Mouse (Mus musculus): ENCODE measurements around the gene Xylt2.
"Not testable (repeated sequence)": the region's sequence is repeated elsewhere in the genome, so short reads cannot be mapped to it uniquely, and the experiment has no call there.

Xylt2 gene

DNA sequence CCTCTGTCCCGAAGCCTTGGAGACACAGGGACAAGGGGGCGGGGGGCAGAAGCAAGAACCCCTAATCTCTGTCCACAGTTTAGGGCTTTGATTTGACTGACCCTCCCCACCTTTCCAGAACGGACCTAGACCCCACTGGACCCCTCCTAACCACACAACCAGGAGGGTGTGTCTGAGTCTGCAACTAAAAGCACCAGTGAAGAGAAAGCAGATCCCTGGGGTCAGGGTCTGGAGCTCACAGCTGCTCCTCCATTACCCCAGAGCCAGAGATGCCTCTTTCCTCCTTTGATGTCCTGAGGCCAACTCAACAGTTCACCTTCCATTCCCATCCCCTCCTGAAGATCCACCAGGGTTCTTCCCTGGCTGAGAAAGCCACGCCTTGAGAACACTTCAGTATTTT lies 1.0 kb downstream of the Xylt2 start:
- DNase-seq, result no peak

DNA sequence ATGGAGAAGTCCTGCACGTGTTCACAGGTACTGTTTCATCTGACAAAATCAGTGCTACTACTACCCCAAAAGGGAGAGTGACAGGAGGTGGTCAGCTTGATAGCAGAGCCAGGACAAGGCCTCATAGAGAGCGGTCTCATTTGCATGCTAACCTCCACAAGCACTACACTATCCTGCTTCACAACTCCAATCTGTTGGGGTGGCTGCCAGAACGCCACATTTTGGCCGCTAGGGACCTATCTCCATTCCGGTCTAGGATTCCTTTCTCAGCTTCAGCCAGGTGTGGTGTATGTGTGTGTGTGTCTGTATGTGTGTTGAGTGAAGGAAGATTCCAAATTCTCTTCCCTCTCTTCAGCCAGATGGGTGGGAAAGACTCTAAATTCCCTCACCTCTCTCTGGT lies 1.9 kb downstream of the Xylt2 start:
- DNase-seq, result no peak

DNA sequence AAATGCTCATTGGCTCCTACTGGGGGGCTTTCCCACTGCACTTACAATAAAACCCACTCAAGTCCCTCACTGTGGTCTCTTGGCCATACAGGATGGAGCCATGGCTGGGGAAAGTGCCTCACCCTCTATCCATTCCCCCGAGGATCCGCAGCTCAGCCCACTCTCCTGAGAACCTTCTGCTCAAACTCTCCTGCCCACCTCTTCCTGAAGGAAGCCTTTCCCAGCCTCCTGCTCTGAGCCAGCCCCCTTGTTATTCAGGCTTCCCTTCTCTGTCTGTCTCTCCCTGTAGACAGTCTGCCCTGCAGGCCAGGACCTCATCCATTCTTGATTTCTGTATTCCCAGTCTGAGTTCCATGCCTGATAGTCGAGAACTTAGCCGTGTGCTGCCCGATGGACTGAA lies 2.3 kb downstream of the Xylt2 start:
- DNase-seq, result no peak

DNA sequence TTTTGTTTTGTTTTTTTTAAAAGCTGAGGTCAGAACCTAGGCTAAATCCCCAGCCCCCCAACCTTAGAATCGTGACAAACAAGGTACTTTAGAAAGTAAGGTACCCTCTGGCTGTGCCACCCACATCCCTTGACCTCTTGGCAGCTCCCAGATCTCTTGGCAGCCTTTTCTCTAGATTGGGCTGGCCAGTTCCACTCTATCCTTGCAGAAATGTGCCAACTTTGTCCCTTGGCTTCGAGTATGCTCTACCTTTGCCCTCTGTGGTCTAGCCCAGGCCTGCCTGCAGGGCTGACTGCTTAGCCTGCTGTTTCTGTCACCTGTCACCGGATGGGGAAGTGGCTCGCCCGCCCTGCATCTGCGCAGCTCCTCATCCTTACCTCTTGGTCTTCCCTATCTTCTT lies 12.0 kb downstream of the Xylt2 start:
- no peak for DNase-seq

DNA sequence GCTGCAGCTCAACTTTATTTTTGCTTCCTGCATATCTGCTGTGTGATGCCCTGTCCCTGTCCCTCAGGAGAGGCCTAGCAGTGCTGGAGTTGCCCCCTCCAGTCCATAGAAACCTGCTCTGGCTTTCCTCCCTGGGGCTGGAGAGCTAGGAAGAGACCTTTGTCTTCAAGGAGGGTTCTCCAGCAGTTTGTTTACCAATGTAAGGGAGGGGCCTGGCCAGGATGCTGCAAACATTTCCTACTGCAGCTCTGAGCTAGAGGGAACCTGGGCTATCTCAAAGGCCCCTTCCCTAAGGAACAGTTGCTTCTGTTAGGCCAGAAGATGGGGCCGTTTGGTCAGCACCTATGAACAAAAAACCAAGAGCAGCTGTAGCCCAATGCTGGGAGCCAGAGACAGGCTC lies 16.0 kb downstream of the Xylt2 start:
- DNase-seq, result no peak

DNA sequence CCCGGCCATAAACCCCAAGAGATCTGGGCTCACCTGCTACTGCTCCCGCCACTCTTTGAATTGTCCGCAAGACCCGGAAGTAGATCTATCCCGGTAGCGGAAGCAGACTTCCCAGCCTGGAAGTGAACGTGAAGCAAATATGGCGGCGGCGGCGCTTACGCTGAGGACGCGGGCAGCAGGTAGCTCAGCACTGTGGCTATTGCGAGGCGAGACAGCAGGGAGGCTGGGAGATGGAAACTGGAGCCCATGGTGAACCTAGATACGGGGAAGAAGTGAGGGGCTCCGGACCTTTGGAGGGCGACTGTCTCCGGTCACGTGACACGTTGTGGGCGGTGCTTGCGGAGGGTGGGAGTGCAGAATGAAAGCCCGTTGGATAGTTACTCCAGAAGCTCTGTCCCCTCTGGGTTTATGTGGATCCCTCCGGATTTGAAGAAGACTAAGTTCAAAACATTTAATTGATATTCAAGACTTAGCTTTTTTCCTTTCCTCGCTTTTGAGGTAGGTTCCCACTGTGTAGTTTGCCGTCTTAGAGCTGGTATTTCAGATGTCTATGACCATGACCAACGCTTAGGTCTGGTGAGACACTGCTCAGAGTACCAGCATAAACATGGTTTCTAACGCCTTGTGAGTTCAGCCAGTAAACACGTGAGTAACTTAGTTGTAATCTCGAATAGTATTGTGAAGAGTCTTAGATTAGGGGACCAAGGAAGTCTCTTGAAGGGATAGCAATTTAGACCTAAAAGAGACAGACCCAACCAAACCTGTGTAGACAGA lies 23.5 kb downstream of the Xylt2 start, which contains the start of the genes Mrpl27 and Eme1:
Gene Mrpl27 (plus strand): TSS at position 105 of the 774 bp plus-strand sequence.
Gene Eme1 (minus strand): TSS at position 302 of the 774 bp plus-strand sequence.
- peak; percentile 84 to 89 for DNase-seq

DNA sequence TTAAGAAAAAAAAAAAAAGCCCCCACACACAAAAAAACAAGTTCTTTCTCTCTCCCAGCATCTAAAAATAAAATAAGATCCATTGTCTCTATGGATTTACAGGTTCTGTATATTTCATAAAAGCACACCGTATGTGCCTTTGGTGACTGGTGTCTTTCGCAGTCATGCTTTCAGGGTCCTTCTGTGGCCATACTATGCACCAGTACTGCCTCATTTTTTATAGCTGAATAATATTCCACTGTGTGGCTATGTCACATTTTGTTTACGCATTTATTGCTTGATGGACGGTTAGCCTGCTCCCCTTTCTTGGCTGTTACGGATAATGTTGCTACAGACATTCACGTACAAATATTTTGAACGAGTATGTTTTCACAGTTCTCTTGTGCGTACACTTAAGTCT lies 24.3 kb downstream of the Xylt2 start:
- no peak for DNase-seq

DNA sequence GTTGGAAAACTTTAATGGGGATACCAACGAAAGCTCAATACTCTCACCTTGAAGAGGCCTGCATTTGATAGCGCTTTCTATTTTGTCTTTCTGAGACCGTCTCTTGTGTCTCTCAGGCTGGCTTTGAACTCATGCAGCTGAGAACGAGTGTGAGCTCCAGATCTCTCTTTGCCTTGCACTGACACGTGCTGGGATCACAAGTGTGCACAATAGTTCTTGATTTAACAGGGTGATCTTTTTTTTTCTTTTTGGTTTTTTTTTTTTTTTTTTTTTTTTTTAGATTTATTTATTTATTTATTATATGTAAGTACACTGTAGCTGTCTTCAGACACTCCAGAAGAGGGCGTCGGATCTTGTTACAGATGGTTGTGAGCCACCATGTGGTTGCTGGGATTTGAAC lies 26.1 kb downstream of the Xylt2 start:
- not testable (repeated sequence) for DNase-seq

DNA sequence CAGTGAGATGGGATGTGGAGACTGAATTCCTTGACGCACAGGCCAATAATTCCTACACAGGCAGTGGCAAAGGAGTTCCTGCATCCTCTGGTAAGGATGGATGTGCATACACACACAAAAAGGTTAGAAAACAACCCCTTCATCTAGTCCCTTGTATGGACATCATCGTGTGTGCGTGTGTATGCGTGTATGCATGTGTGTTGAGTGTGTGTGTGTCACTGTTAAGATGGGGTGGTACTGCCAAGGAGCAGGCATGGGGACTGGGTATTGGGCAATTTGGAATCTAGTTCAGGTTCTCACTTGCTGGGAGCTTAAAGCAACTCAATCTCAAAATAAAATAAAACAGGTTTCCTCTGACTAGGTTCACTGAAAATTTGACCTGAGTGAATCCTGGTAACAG lies 30.9 kb downstream of the Xylt2 start:
- DNase-seq, result no peak

DNA sequence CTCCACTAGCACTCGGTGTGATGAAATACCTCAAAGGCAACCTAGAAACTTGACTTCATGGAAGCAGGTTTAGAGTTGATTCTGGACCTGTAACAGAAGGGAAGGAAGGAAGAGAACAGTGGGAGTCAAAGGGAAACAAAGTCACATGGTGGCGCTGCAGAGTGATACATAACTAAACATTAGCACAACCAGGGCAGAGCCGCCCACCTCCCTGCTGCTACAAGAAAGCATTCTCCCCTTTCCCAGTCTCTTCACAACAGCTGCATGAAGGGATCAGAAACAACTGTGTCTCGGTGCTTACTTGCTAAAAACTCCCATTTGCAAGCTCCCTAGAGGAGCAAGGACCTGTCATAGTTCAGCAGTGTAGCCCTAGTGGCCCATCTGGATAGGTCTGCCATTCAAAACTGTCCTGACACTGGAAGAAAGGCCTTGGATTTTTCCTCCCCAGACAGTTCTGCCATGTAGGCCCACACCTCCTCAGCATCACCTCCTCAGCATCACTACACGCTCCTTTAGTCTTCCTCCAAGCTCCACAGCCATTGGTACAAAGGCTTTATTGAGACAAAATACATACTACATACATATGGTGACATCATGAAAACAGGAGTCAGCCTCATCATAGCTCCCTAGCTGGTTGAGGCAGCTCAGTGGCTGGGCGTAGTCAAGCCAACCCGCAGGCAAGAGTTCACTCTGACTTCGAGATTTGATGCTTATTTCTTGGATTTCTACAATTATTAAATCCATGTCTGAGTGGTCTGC lies 32.7 kb downstream of the Xylt2 start:
- DNase-seq, result no peak

DNA sequence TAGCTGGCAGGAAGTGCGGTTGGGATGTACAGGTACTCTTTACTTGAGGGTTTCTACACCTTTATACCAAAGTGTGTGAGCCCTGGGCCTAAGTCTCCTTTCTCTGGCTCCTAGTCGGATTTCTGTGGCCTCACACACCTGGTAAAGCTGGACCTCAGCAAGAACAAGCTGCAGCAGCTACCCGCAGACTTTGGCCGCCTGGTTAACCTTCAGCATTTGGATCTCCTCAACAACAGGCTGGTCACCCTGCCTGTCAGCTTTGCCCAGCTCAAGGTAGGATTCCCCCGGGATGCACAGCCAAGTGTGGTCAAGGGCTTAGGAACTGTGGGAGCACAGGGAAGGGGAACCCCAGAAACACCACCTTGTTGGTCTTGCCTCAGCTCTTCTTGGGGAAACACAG lies 42.9 kb downstream of the Xylt2 start:
- no peak for DNase-seq

DNA sequence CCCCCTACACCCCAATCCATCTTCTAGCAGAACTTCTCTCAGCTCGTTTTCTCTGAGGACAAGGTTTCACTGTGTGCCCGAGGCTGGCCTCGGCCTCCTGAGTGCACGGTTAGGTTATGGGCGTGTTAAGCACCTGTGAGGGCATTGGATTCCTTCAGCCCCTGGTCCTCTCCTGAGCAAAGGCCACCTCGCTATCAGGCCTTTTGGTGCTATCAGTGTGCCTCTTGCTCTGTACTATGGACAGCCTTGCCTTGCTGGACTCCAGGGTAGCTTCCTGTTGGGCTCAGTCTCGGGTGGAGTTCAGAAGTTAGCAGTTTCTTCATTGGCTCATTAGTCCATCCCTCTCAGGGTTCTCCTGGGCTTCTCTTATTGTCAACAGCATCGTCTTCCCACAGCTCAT lies 44.3 kb downstream of the Xylt2 start:
- no peak for DNase-seq

DNA sequence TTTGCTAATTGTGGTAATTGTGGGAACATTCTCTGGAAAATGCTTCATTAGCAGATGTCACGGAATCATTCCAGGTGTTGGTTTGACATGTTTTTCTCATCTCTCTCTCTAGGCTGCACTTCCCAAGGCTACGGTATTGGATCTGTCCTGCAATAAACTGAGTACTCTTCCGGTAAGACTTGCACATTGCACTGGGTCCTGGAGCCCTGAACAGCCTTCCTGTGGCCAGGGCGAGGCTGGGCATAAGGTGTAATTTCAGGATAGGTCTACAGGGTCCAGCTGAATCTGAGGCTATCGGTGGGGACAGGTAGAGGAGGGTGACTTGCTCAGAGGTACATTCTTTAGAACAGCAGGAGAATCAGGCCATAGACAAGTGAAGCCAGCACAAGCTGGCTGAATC lies 45.3 kb downstream of the Xylt2 start:
- DNase-seq, result no peak

DNA sequence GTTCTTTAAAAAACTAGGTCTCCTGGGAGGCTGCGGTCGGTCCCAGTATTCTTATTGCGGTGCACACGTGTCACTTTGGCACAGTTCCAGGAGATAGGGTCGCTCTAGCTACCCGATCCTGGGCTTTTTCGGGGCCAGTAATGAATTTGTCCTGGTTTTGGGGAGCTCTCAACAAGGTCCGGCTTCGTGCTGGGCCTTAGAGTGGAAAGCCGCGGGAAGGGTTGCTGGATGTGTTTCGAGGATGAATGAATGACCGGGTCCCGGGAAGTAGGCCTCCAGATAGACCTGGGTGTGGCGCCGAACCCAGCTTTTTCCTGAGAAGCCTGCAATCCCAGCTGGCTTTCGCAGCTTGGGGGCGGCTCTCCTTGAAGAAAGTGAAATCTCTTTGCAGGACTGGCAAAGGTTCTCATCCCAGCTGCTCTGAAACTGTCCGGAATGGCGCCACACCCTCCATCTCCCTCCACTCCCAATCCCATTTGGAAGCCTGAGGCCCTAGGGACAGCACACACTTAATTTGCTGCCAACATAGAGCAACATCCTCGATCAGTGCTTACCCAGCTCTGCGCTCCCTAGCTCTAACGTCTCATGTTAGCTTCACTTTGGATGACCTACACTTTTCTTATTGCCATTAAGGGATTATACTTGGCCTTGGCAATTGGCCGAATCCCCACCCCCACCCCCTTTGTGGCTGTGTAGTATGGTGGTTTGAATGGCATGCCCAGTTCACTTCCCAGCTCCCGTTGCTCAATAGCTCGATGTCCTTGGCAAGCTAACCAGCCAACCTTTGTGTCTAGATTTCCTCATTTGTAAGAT lies 46.9 kb downstream of the Xylt2 start:
- DNase-seq, result peak; percentile 8 to 23

DNA sequence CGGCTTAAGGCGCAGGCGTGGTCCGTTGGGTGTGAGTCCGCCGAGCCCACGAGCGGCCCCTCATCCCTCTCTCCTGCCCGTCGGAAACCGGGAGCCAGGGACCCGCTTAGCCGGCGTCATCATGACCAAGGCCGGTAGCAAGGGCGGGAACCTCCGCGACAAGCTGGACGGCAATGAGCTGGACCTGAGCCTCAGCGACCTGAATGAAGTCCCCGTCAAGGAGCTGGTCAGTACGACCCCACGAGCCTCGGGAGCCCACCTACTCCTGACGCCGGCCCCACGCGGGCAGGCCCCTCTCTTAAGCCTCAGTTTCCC lies 47.5 kb downstream of the Xylt2 start:
- no peak for DNase-seq

DNA sequence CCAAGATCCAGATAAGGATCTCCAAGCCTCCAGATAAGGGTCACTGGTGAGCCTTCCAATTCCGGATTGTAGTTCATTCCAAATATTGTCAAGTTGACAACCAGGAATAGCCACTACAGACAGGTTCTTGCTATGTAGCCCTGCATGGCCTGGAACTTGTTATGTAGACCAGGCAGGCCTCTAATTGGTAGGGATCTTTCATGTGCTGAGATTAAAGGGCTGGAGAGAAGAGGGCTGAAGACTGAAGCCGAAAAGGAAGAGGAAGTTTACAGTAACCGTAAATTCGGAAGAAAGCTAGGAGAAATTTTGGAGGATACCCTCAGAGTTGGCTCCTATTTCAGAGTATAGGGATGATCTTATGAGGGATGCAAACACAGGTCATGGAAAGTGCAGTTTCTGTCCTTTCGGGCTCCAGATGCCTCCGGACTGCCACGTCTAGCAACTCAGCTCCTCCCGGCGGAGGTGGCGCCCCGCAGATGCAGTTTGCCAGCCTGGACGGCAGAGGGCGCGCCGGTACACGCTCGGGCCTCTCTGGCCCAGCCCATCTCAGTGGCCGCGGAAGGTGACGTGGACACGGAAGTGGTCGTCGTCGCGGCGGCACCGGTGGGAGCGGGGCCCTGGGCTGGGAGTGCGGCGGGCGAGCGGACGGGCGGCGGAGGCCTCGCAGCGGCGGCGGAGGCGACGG lies 48.0 kb downstream of the Xylt2 start, which contains the start of gene Lrrc59:
Gene Lrrc59 (plus strand): TSS at position 569 of the 685 bp plus-strand sequence.
- peak; percentile 95 to 96 for DNase-seq

DNA sequence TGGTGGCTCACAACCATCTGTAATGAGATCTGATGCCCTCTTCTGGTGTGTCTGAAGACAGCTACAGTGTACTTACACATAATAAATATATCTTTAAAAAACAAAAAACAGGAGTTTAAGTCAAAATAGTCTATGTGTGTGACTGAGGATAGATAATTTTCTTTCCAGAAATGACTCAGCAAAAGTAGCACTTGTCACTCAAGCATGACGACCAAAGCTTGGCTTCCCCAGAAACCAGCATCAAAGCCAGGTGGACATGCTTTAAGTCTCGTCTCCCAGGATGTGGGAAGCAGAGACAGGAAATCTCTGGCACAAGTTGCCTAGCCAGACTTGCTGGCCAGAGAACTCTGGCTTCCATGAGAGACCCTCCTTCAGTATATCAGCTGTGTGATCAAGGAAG lies 55.2 kb downstream of the Xylt2 start:
- no peak for DNase-seq

DNA sequence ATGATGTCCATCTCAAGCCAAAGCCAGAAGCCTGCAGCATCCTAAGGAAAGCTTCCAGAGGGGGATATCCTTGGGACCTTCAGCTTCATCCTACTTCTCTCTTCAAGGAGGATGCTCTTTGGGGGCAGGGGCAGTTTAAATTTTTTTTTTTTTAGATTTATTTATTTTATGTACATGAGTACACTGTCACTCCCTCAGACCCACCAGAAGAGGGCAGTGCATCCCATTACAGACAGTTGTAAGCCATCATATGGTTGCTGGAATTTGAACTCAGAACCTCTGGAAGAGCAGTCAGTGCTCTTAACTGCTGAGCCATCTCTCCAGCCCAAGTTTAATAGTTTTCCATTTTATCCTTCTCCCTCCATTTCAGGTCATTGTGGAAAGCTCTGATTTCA lies 55.9 kb downstream of the Xylt2 start:
- no peak for DNase-seq

DNA sequence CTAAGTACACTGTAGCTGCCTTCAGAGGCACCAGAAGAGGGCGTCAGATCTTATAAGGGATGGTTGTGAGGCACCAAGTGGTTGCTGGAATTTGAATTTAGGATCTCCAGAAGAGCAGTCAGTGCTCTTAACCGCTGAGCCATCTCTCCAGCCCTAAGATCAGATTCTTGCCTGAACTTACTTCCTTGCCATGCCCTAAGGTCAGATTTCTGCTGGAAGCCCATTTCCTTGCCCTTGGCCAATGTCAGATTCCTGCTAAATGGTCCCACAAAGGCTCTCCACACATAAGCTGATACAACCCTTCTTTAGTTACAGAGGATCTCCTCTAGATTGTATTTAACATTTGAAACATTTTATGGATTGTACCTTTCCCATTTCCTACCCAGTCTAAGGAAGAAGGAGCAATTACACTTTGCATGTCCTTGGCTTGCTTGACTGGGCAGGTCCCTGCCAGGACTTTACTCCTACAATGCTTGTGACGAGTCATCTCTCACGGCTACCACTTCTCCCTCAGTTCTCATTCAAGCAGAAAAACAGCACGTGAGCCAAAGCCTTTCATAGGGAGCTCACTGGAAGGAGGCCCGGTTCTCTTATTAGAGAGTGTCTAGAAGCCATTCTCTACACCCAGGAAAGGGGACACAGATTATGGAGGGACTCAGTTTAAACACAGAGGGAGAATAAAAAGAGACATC lies 56.4 kb downstream of the Xylt2 start:
- DNase-seq, result no peak

DNA sequence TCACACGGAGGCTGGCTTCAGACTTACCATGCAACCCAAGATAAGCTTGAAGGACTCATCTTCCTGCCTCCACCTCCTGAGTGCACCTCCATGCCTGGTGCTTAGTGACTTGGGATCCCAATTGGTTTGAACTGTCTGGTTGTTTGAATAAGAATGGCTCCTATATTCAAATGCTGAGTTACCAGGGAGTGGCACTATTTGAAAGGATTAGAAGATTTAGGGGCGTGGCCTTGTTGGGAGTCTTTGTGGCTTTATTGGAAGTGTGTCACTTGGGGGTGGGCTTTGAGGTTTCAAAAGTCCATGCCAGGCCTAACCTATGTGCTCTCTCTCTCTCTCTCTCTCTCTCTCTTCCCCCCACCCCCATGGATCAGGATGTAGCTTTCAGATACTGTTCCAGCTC lies 59.7 kb downstream of the Xylt2 start:
- no peak for DNase-seq

DNA sequence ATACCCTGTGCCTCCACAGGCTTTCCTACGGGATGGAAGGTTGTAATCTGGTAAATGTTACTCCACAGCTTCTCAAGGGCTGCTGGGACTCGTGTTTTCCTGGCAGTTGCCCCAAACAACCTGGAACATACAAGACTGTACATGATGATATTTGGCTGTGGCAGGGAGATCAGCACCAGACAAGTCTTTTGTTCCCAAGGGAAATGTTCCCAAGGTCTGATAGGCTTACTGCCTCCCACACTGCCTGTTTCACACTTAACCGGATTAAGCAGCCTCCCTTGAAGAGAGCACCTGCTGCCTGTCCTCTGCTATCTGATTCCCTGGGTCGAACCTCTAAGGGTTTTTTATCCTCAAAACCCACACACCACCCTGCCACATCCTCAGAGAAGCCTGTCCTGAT lies 61.8 kb downstream of the Xylt2 start:
- no peak for DNase-seq

DNA sequence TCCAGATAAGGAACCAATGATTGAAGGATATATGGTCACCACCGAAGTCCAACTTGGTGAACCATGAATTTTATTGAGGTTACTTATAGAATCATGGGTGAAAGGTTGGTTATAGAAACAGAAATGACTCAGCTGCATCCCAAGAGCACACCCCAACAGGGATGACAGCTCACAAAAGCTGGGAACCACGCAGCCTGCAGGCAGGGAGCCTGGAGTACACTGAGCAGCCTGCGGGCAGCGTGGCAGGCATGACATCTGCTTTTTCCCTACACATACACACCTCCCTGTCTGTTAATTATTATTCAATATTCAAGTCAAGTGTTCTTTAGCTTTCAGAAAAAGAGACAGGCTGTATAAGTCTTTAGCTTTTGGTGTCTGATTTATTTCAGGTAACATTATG lies 62.7 kb downstream of the Xylt2 start:
- DNase-seq, result no peak
